Mouse (Mus musculus): ENCODE results near the gene Alg14. TPM values are rescaled to one million over a fixed set of nuclear protein-coding genes. Genes with fewer than 3 reads are reported as not detected.
A peak's percentile ranks its signal among the peaks of the same experiment; 100 is the strongest.

Gene Alg14
- polyA plus RNA-seq, 1 experiment, result 1.2 TPM

GRCm38 (mm10) chr3:121272577-121272976 lies 19.0 kb upstream of the Alg14 start:
- Histone ChIP-seq H3K36me3 (ENCODE audit: control insufficient read depth) (no peaks in the 10 kb centered on the region), H3K4me1 (ENCODE audit: control insufficient read depth) (peaks cover 33% of the 10 kb centered on the region), H3K9me3 (ENCODE audit: control insufficient read depth, low read length) (no peaks in the 10 kb centered on the region), H3K4me3 (replicated peaks) (no peak overlapping the region), H3K27me3 (ENCODE audit: control insufficient read depth) (no peaks in the 10 kb centered on the region)
- TF ChIP-seq TAL1 (IDR thresholded peaks at IDR 0.05; ENCODE audit: low read length) (no peak), GATA1 (IDR thresholded peaks at IDR 0.05; ENCODE audit: low read length) (no peak)

DNA sequence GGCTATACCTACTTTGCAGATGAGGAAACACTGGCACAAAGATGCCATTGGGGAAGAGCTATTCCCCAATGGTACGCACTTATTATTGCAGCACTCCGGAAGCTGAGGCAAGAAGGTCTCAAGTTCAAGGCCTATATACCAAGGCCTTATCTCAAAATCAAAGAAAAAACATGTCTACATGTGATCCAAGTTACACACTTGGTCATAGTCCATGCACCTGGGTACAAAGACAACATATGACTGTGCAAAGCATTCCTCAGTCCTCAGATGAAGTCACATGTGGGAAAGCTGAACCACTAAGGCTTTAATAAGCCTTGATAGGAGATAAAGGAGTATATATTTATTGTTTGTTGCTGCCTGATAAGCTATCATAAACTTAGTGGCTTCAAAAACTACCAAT lies 17.6 kb upstream of the Alg14 start:
- Histone ChIP-seq H3K36me3 (ENCODE audit: control insufficient read depth) (no peaks in the 10 kb centered on the region), H3K4me3 (replicated peaks) (no peak overlapping the region), H3K27me3 (ENCODE audit: control insufficient read depth) (no peaks in the 10 kb centered on the region), H3K9me3 (ENCODE audit: control insufficient read depth, low read length) (no peaks in the 10 kb centered on the region), H3K4me1 (ENCODE audit: control insufficient read depth) (peaks cover 24% of the 10 kb centered on the region)
- no peak for TF ChIP-seq TAL1 (IDR thresholded peaks at IDR 0.05; ENCODE audit: low read length)
- TF ChIP-seq GATA1 (IDR thresholded peaks at IDR 0.05; ENCODE audit: low read length), result no peak

GRCm38 (mm10) chr3:121277009-121277408 lies 14.6 kb upstream of the Alg14 start:
- no peak for TF ChIP-seq TAL1 (IDR thresholded peaks at IDR 0.05; ENCODE audit: low read length)
- TF ChIP-seq GATA1 (IDR thresholded peaks at IDR 0.05; ENCODE audit: low read length), result no peak
- Histone ChIP-seq H3K27me3 (ENCODE audit: control insufficient read depth) (no peaks in the 10 kb centered on the region), H3K36me3 (ENCODE audit: control insufficient read depth) (no peaks in the 10 kb centered on the region), H3K4me3 (replicated peaks) (no peak overlapping the region), H3K4me1 (ENCODE audit: control insufficient read depth) (peaks cover 28% of the 10 kb centered on the region), H3K9me3 (ENCODE audit: control insufficient read depth, low read length) (no peaks in the 10 kb centered on the region)

DNA sequence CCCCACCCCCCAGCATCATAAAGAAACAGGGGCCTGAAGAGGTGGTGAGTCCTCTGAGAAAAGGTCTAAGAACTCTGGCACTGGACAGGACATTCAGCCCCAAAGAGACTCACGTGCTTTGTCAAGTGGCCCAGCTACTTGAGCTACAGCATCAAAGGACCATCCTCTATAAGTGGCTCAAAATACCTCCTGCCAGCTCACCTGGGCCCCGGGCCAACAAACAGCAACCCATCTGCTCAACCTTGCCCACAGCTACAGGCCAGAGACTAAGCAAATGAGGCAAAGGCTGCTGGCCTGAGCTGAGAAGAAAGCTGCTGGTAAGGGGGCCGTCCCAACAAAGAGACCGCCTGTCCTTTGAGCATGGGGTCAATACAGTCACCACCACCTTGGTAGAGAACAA lies 14.0 kb upstream of the Alg14 start:
- H3K36me3 ChIP-seq (ENCODE audit: control insufficient read depth), result no peaks in the 10 kb centered on the region
- no peak overlapping the region for H3K4me3 ChIP-seq (replicated peaks)
- no peaks in the 10 kb centered on the region for H3K9me3 ChIP-seq (ENCODE audit: control insufficient read depth, low read length)
- no peaks in the 10 kb centered on the region for H3K27me3 ChIP-seq (ENCODE audit: control insufficient read depth)
- TF ChIP-seq TAL1 (IDR thresholded peaks at IDR 0.05; ENCODE audit: low read length), result no peak
- no peak for TF ChIP-seq GATA1 (IDR thresholded peaks at IDR 0.05; ENCODE audit: low read length)
- peaks cover 28% of the 10 kb centered on the region for H3K4me1 ChIP-seq (ENCODE audit: control insufficient read depth)

- H3K4me1 ChIP-seq (ENCODE audit: control insufficient read depth), result peaks cover 28% of the 10 kb centered on the region
- no peaks in the 10 kb centered on the region for H3K27me3 ChIP-seq (ENCODE audit: control insufficient read depth)
- H3K9me3 ChIP-seq (ENCODE audit: control insufficient read depth, low read length), result no peaks in the 10 kb centered on the region
- H3K36me3 ChIP-seq (ENCODE audit: control insufficient read depth), result no peaks in the 10 kb centered on the region
- no peak for TF ChIP-seq TAL1 (IDR thresholded peaks at IDR 0.05; ENCODE audit: low read length)
- no peak for TF ChIP-seq GATA1 (IDR thresholded peaks at IDR 0.05; ENCODE audit: low read length)
- no peak overlapping the region for H3K4me3 ChIP-seq (replicated peaks)
These were observed 11.9 kb upstream of the Alg14 start for GRCm38 (mm10) chr3:121279679-121280078.

- H3K9me3 ChIP-seq (ENCODE audit: control insufficient read depth, low read length), result no peaks in the 10 kb centered on the region
- TF ChIP-seq GATA1 (IDR thresholded peaks at IDR 0.05; ENCODE audit: low read length) (no peak), TAL1 (IDR thresholded peaks at IDR 0.05; ENCODE audit: low read length) (no peak)
- no peak within 1 kb of the TSS for H3K4me3 ChIP-seq (replicated peaks)
- H3K36me3 ChIP-seq (ENCODE audit: control insufficient read depth), result no peaks in the 10 kb centered on the region
- H3K4me1 ChIP-seq (ENCODE audit: control insufficient read depth), result peaks cover 15% of the 10 kb centered on the region
- no peaks in the 10 kb centered on the region for H3K27me3 ChIP-seq (ENCODE audit: control insufficient read depth)
These were observed 8.6 kb upstream of the Alg14 start, which contains the start of gene Tmem56 for GRCm38 (mm10) chr3:121282998-121283397. TSS of gene Tmem56 (minus strand) at chr3:121283098.

- Histone ChIP-seq H3K27me3 (ENCODE audit: control insufficient read depth) (no peaks in the 10 kb centered on the region), H3K4me3 (replicated peaks) (no peak overlapping the region), H3K36me3 (ENCODE audit: control insufficient read depth) (no peaks in the 10 kb centered on the region), H3K9me3 (ENCODE audit: control insufficient read depth, low read length) (no peaks in the 10 kb centered on the region), H3K4me1 (ENCODE audit: control insufficient read depth) (peaks cover 5% of the 10 kb centered on the region)
- TF ChIP-seq TAL1 (IDR thresholded peaks at IDR 0.05; ENCODE audit: low read length), result no peak
- no peak for TF ChIP-seq GATA1 (IDR thresholded peaks at IDR 0.05; ENCODE audit: low read length)
These were observed 6.4 kb upstream of the Alg14 start for GRCm38 (mm10) chr3:121285219-121285618.

DNA sequence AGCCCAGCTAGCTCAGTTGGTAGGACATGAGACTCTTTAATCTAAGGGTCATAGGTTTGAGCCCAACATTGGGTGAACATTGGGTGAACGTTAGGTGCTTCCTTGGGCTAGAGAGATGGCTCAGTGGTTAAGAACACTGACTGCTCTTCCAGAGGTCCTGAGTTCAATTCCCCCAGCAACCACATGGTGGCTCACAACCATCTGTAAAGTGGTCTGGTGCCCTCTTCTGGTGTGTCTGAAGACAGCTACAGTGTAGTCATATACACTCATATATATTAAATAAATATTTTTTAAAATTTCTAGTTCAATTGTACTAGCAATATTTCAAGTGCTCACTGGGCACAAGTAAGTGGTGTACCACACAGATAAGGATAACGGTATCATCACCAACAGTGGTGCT lies 4.4 kb upstream of the Alg14 start:
- H3K4me1 ChIP-seq (ENCODE audit: control insufficient read depth), result peaks cover 17% of the 10 kb centered on the region
- no peaks in the 10 kb centered on the region for H3K36me3 ChIP-seq (ENCODE audit: control insufficient read depth)
- TF ChIP-seq GATA1 (IDR thresholded peaks at IDR 0.05; ENCODE audit: low read length), result no peak
- no peak for TF ChIP-seq TAL1 (IDR thresholded peaks at IDR 0.05; ENCODE audit: low read length)
- no peaks in the 10 kb centered on the region for H3K27me3 ChIP-seq (ENCODE audit: control insufficient read depth)
- no peak overlapping the region for H3K4me3 ChIP-seq (replicated peaks)
- no peaks in the 10 kb centered on the region for H3K9me3 ChIP-seq (ENCODE audit: control insufficient read depth, low read length)

GRCm38 (mm10) chr3:121290681-121291080 lies 892 bp upstream of the Alg14 start:
- no peaks in the 10 kb centered on the region for H3K27me3 ChIP-seq (ENCODE audit: control insufficient read depth)

DNA sequence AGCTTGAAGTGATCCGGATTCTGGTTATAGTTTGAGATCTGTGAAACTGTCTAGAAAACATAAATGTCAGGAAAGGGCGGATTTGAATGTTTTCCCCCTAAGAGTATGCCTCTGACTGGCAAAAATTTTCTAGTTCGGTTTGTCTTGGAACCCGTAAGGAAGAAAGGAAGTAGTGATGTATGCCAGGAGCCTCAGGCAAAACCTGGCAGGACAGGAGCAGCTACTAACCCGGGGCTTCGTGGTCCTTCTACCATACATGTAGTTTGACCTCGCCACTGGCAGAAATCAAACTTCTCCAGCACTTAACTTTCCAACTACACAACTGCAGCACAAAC lies 381 bp upstream of the Alg14 start:
- no peaks in the 10 kb centered on the region for H3K9me3 ChIP-seq (ENCODE audit: control insufficient read depth, low read length)
- peak overlapping the region; percentile 76 for H3K4me3 ChIP-seq (replicated peaks)
- H3K36me3 ChIP-seq (ENCODE audit: control insufficient read depth), result peaks cover 2% of the 10 kb centered on the region; the same call in 1 of the 2 replicates
- no peaks in the 10 kb centered on the region for H3K27me3 ChIP-seq (ENCODE audit: control insufficient read depth)
- TF ChIP-seq GATA1 (IDR thresholded peaks at IDR 0.05; ENCODE audit: low read length) (no peak), TAL1 (IDR thresholded peaks at IDR 0.05; ENCODE audit: low read length) (no peak)
- H3K4me1 ChIP-seq (ENCODE audit: control insufficient read depth), result peaks cover 33% of the 10 kb centered on the region

More at GRCm38 (mm10) chr3:121290681-121291080, 892 bp upstream of the Alg14 start:
- Histone ChIP-seq H3K9me3 (ENCODE audit: control insufficient read depth, low read length) (no peaks in the 10 kb centered on the region), H3K4me1 (ENCODE audit: control insufficient read depth) (peaks cover 33% of the 10 kb centered on the region), H3K4me3 (replicated peaks) (peak overlapping the region; percentile 76), H3K36me3 (ENCODE audit: control insufficient read depth) (peaks cover 2% of the 10 kb centered on the region; the same call in 1 of the 2 replicates)
- TF ChIP-seq GATA1 (IDR thresholded peaks at IDR 0.05; ENCODE audit: low read length), result no peak
- TF ChIP-seq TAL1 (IDR thresholded peaks at IDR 0.05; ENCODE audit: low read length), result no peak

Measured in erythroblast, embryonic 14.5 days (primary cell).